Mouse (Mus musculus) spleen, adult 2 months (tissue): ENCODE results near the gene Tbcd. TPM values are rescaled to one million over a fixed set of nuclear protein-coding genes. Genes with fewer than 3 reads are reported as not detected.

Experiments used
- DNase-seq, 2 experiments: peaks; one replicate each; pipeline versions ENCODE4 v3.0.0 to v3.0.0-alpha.2; 2012 to 2021; ENCODE audit warnings: low spot score in 2 of 2, low read depth in 1 of 2
- H3K27ac ChIP-seq: fragments of 200-500 bp; 2 replicates; pipeline ENCODE4 v1.5.1; 2012; ENCODE audit warnings: low read length, inconsistent platforms; ENCODE audit not compliant: insufficient read depth
- H3K27me3 ChIP-seq: fragments of 200-500 bp; 2 replicates; pipeline ENCODE4 v1.6.1; 2012; ENCODE audit warnings: mild to moderate bottlenecking, moderate library complexity, low read length, inconsistent platforms; ENCODE audit not compliant: control insufficient read depth, insufficient read depth
- H3K36me3 ChIP-seq: fragments of 200-500 bp; 2 replicates; pipeline ENCODE4 v1.6.1; 2012; ENCODE audit warnings: mild to moderate bottlenecking, low read length, inconsistent platforms; ENCODE audit not compliant: control insufficient read depth, insufficient read depth
- H3K4me1 ChIP-seq: fragments of 200-500 bp; 2 replicates; pipeline ENCODE4 v1.6.1; 2011; ENCODE audit warnings: inconsistent platforms; ENCODE audit not compliant: control insufficient read depth, insufficient read depth, insufficient read length
- H3K4me3 ChIP-seq: fragments of 200-500 bp; 2 replicates; pipeline ENCODE4 v1.5.1; 2011; ENCODE audit warnings: mild to moderate bottlenecking, inconsistent platforms; ENCODE audit not compliant: insufficient read depth, insufficient read length; ENCODE audit errors: extremely low read depth
- CTCF ChIP-seq: fragments of 200-500 bp; IDR thresholded peaks from 2 replicates; pipeline ENCODE4 v1.5.1; 2011; ENCODE audit warnings: mild to moderate bottlenecking, inconsistent platforms; ENCODE audit not compliant: insufficient read depth, insufficient read length, insufficient replicate concordance; ENCODE audit errors: extremely low read depth
- POLR2A ChIP-seq: fragments of 200-500 bp; IDR thresholded peaks from 2 replicates; pipeline ENCODE4 v1.6.1; 2011; ENCODE audit warnings: low read depth, low read length, inconsistent platforms
- WGBS: fragments of 180-500 bp; shearing (Covaris S2); methylation state at CpG from one replicate; pipeline ENCODE4 v1.1.7; 2018; 5-methylcytosine and 5-hydroxymethylcytosine counted together
- polyA plus RNA-seq: library from polyadenylated mRNA; depleted of rRNA; stranded (reverse); fragments of >200 nt; gene quantifications from 2 replicates; pipeline ENCODE4 v1.2.3, GENCODE M21; 2012

Gene Tbcd
- polyA plus RNA-seq, 1 experiment = 38.0 TPM

DNA sequence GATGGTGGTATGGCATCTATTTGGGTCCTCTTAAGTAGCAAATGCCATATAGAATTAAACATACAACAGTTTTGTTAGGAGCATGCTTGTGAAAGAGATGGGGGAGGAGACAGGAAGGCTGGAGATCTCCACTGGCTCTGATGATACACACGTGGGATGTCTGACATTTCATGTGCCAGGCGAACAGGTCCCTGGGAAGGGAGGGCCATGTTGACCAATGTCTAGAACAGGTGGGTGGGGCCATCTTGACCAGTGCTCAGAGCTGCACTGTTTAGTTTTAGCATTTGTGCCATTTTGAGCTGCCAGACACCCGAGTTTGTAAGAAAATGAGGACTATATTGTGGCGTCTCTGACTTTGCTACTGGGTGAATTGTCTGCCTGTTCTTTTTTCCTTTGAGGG lies 56.7 kb downstream of the Tbcd start:
- H3K4me3 ChIP-seq = no peak overlapping the region
- 90% methylated on average over 4 of the region's 4 CpGs for WGBS
- no peaks in the 10 kb centered on the region for H3K27me3 ChIP-seq
- TF ChIP-seq CTCF = no peak
- TF ChIP-seq POLR2A = no peak
- H3K4me1 ChIP-seq = no peaks in the 10 kb centered on the region
- no peak for DNase-seq
- no peak overlapping the region for H3K27ac ChIP-seq
- peaks cover 11% of the 10 kb centered on the region for H3K36me3 ChIP-seq

DNA sequence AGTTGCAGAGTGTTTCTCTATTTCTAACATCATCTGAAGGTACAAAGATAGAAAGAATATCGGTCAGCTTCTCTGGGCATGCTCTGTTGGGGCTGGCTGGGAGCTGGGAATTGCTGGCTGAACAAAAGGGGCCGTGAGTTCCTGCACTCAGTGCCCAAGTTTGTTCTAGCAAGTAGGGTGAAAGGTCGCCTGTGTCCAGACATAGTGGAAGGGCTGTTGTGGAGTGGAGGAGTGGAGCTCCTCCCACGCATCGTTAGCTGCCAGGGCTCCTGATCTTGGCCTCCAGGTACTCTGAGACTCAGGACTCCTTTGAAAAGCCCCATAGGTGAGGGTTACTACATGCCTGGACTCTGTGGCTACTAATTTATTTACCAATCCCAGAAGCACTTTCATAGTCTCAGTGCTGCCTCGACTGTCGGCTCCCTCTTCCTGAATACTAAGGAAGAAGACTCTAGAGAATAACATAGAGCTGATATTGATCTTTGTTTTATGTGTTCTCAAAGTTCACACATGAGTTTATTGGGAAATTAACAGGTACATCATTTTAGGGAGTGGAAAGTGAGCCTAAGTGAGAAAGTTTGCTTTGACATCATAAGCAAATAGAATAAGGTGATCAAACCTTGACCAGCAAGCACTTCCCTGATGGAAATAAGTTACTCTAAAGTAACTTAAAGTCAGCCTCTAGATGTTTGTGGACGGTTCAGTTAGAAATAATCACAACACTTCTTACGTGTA lies 58.9 kb downstream of the Tbcd start:
- DNase-seq = no peak
- 94% methylated on average over 9 of the region's 9 CpGs for WGBS
- peaks cover 5% of the 10 kb centered on the region for H3K36me3 ChIP-seq
- TF ChIP-seq CTCF (no peak), POLR2A (no peak)
- no peaks in the 10 kb centered on the region for H3K4me1 ChIP-seq
- H3K27me3 ChIP-seq = no peaks in the 10 kb centered on the region
- no peak overlapping the region for H3K4me3 ChIP-seq
- no peak overlapping the region for H3K27ac ChIP-seq

DNA sequence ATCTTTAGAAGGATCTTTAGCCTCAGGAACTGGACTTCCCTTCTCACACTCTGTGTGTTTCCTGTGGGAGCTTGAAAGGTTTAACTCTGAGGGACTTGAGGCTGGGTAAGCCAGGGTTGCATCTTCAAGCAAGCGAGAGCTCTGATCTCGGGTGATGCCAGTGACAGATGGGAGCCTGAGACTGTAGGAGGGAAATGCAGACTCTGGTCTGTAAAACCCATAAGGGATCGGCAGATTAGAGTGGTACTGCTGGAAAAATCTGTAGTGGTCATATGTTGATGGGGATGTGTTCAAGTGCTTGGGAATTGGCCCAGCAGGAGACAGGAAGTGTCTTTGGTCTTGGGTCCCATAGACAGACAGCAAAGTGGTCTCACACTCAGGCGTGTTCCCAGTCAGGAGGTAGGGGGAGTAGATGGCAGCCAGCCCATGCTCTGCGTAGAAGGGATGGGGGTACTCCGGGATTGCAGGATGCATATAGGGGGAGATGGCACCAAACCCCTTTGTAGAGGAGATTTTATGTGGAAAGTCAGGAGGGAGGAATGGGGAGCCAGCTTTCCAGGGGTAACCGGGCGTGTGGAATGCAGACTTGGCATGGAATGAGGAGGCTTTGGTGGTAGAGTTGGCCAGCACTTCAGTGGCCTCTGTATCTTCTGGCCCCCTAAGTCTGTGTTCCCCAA lies 61.3 kb downstream of the Tbcd start:
- no peak overlapping the region for H3K4me3 ChIP-seq
- 94% methylated on average over 8 of the region's 8 CpGs for WGBS
- TF ChIP-seq POLR2A = no peak
- TF ChIP-seq CTCF = no peak
- H3K27ac ChIP-seq = no peak overlapping the region
- H3K4me1 ChIP-seq = no peaks in the 10 kb centered on the region
- H3K27me3 ChIP-seq = no peaks in the 10 kb centered on the region
- peaks cover 1% of the 10 kb centered on the region; the same call in 1 of the 2 replicates for H3K36me3 ChIP-seq
- no peak for DNase-seq

DNA sequence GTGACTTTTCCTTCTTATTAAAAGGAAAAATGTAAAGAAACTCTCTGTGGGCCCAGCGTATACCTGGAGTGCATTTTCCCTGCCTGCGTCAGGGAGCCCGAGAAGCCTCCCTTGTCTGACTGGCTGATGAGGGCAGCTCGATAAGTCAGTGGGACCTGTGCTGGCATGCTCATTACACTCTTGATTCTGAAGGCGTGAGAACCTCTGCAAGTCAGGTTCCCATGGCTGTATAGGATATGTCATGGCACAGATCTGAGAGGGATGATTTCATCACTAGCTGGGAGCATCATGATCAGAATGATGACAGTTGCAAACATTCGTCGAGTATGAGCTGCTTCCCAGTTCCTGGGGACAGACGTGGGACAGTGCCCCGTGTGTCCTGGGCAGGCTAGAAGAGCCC lies 64.2 kb downstream of the Tbcd start:
- no peak overlapping the region for H3K27ac ChIP-seq
- H3K4me3 ChIP-seq = no peak overlapping the region
- 80% methylated on average over 9 of the region's 9 CpGs for WGBS
- no peak for DNase-seq
- no peaks in the 10 kb centered on the region for H3K4me1 ChIP-seq
- TF ChIP-seq POLR2A (no peak), CTCF (no peak)
- no peaks in the 10 kb centered on the region for H3K27me3 ChIP-seq
- peaks cover 1% of the 10 kb centered on the region; the same call in 1 of the 2 replicates for H3K36me3 ChIP-seq

DNA sequence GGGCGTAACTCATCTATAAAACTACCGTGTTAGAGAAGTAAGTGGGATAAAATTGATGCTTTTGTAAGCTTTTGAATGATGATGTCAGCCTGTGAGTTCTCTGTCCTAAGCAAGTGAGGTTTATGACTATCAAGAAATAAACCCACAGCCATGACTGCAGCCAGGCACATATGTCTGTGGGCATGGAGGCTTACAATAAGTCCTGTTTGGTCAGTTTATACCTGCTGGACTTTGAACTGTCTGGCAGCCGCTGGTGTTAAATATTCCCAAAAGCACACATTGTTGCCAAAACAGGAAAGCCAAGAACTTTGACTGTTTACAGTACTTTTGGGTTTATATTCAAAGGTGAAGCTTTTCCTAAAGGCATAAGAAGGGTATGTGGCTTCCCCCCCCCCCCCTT lies 65.2 kb downstream of the Tbcd start:
- WGBS = 89% methylated on average over 3 of the region's 3 CpGs
- DNase-seq = no peak
- TF ChIP-seq POLR2A (no peak), CTCF (no peak)
- no peak overlapping the region for H3K27ac ChIP-seq
- no peaks in the 10 kb centered on the region for H3K4me1 ChIP-seq
- H3K36me3 ChIP-seq = peaks cover 1% of the 10 kb centered on the region; the same call in 1 of the 2 replicates
- H3K4me3 ChIP-seq = no peak overlapping the region
- no peaks in the 10 kb centered on the region for H3K27me3 ChIP-seq

DNA sequence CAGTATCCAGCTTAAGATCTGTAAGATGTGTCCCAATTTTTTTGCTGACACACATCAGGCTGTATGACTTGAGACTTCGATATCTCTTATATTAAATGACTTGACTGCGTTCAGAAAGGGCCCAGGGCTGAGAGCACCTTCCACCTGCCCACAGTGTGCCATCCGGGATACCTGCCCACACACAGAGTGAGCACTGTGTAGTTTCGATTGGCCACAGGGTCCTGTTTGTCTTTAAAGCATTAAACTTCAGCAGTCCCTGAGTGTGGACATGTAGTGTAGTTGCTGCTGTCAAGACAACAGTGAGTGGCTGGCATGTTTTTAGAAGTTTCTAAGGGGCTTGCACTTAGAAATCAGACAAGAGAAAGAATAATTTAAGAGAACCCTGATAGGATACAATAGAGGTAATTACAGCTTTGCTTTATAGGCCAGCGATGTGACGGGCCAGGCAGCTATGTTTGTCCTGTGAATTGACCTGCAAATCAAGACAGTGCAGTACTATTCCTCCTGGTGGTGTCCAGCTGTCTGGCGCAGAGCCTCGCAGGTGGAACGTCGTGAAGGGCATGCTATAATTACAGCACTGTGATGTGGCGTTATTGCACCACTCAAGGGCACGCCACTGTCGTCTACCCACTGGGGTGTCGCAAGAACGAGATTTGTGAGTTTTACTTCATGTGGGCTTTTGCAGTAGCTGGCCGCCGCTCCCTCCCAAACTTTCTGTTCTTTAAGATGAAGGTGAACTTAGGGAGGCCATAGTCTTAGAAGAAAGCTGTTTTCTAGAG lies 66.1 kb downstream of the Tbcd start:
- no peaks in the 10 kb centered on the region for H3K27me3 ChIP-seq
- H3K4me3 ChIP-seq = no peak overlapping the region
- 90% methylated on average over 17 of the region's 17 CpGs for WGBS
- H3K4me1 ChIP-seq = no peaks in the 10 kb centered on the region
- no peak for DNase-seq
- TF ChIP-seq POLR2A (no peak), CTCF (no peak)
- H3K27ac ChIP-seq = no peak overlapping the region
- H3K36me3 ChIP-seq = no peaks in the 10 kb centered on the region; the same call in 1 of the 2 replicates

DNA sequence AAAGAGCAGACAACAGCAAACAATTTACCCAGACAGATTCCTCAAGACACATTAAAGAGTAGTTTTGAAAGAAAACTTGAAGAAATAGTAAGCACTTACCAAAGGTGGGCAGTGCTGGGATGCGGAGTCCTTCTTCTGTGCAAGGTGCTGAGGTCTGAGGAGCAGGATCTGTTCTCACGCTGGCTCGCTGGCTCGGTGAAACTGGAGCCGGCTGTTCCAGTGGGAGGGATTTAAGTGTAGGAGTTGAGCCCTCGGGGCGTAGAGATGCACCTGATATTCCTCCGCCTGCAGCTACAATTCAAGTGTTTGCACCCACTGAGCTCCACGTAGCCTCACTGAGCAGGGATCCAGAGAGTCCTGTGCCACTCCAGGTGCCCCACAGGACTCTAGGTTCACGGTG lies 67.4 kb downstream of the Tbcd start, which contains the start of gene Zfp750:
TSS of gene Zfp750 (minus strand) at position 203 of the 400 bp plus-strand sequence.
- Histone ChIP-seq H3K27me3 (no peaks in the 10 kb centered on the region), H3K27ac (no peak within 1 kb of the TSS), H3K36me3 (no peaks in the 10 kb centered on the region; the same call in 1 of the 2 replicates), H3K4me3 (no peak within 1 kb of the TSS), H3K4me1 (no peaks in the 10 kb centered on the region)
- TF ChIP-seq POLR2A = no peak
- no peak for TF ChIP-seq CTCF
- 96% methylated on average over 10 of the region's 10 CpGs for WGBS
- no peak for DNase-seq
